Mouse (Mus musculus): ENCODE measurements around the gene Mfsd14b. TPM values are rescaled to one million over a fixed set of nuclear protein-coding genes. Genes with fewer than 3 reads are reported as not detected.

Mfsd14b gene
- polyA plus RNA-seq, 1 experiment from 2014 or later = 40.6 TPM

- Histone ChIP-seq H3K27me3 (ENCODE audit: low read depth, poor library complexity, severe bottlenecking) (no peaks in the 10 kb centered on the region), H3K4me1 (no peaks in the 10 kb centered on the region), H3K9me3 (replicated peaks) (peaks cover 10% of the 10 kb centered on the region; the same call in 1 of the 2 replicates), H3K27ac (replicated peaks) (no peak within 1 kb of the TSS), H3K4me3 (no peak within 1 kb of the TSS), H3K36me3 (no peaks in the 10 kb centered on the region)
- 79% methylated on average over 9 of the region's 9 CpGs for WGBS
- DNase-seq (ENCODE audit: low spot score) = no peak
Observed at GRCm38 (mm10) chr13:65052660-65053059, 60.1 kb downstream of the Mfsd14b start, which contains the start of gene Prss47. TSS of gene Prss47 (minus strand) at chr13:65052760.

- H3K4me3 ChIP-seq = no peak overlapping the region
- H3K4me1 ChIP-seq = no peaks in the 10 kb centered on the region
- no peak overlapping the region for H3K27ac ChIP-seq (replicated peaks)
- no peaks in the 10 kb centered on the region for H3K27me3 ChIP-seq (ENCODE audit: low read depth, poor library complexity, severe bottlenecking)
- 60% methylated on average over 4 of the region's 4 CpGs for WGBS
- no peak for DNase-seq (ENCODE audit: low spot score)
- H3K9me3 ChIP-seq (replicated peaks) = no peaks in the 10 kb centered on the region
- no peaks in the 10 kb centered on the region for H3K36me3 ChIP-seq
Observed at GRCm38 (mm10) chr13:65035057-65035456, 77.7 kb downstream of the Mfsd14b start.

GRCm38 (mm10) chr13:65032758-65033157 is 80.0 kb downstream of the Mfsd14b start, which contains the start of gene Spata31d1c:
TSS of gene Spata31d1c (plus strand) at chr13:65033058.
- no peaks in the 10 kb centered on the region for H3K27me3 ChIP-seq (ENCODE audit: low read depth, poor library complexity, severe bottlenecking)
- no peak within 1 kb of the TSS for H3K4me3 ChIP-seq
- no peak for DNase-seq (ENCODE audit: low spot score)
- H3K36me3 ChIP-seq = no peaks in the 10 kb centered on the region
- H3K27ac ChIP-seq (replicated peaks) = no peak within 1 kb of the TSS
- H3K9me3 ChIP-seq (replicated peaks) = no peaks in the 10 kb centered on the region
- no peaks in the 10 kb centered on the region for H3K4me1 ChIP-seq

Other genes with a start within 250 kb of the Mfsd14b start
- not detected in 2 replicates for gene Cntnap3, start 209.0 kb downstream of the Mfsd14b start, polyA plus RNA-seq (2016; fragmentation: Nextera tagmentation; extraction: Ambion mirVana)
- gene Spata31, start 195.6 kb downstream of the Mfsd14b start, polyA plus RNA-seq (2016; fragmentation: Nextera tagmentation; extraction: Ambion mirVana) = not detected in 2 replicates
- not detected in 2 replicates for gene Spata31d1c, start 79.9 kb downstream of the Mfsd14b start, polyA plus RNA-seq (2016; fragmentation: Nextera tagmentation; extraction: Ambion mirVana)
- gene Prss47, start 60.2 kb downstream of the Mfsd14b start, polyA plus RNA-seq (2016; fragmentation: Nextera tagmentation; extraction: Ambion mirVana) = not detected in 2 replicates
- gene Olfr465-ps1, start 25.1 kb upstream of the Mfsd14b start, polyA plus RNA-seq (2016; fragmentation: Nextera tagmentation; extraction: Ambion mirVana) = not detected in 2 replicates
- not detected in 2 replicates for gene Olfr466, start 37.3 kb upstream of the Mfsd14b start, polyA plus RNA-seq (2016; fragmentation: Nextera tagmentation; extraction: Ambion mirVana)
- gene Nlrp4f, start 93.0 kb upstream of the Mfsd14b start, polyA plus RNA-seq (2016; fragmentation: Nextera tagmentation; extraction: Ambion mirVana) = 0.19 TPM in 1 of 2 replicates, not detected in the other
- gene Gm10775, start 146.6 kb upstream of the Mfsd14b start, polyA plus RNA-seq (2016; fragmentation: Nextera tagmentation; extraction: Ambion mirVana) = not detected in 2 replicates
- 11.6 and 13.8 TPM in 2 replicates for gene Zfp369, start 165.8 kb upstream of the Mfsd14b start, polyA plus RNA-seq (2016; fragmentation: Nextera tagmentation; extraction: Ambion mirVana)

Measured in midbrain, embryonic 10.5 days (tissue).